Mouse (Mus musculus): Measurements from ENCODE around the gene Otud7a.

Gene Otud7a

DNA sequence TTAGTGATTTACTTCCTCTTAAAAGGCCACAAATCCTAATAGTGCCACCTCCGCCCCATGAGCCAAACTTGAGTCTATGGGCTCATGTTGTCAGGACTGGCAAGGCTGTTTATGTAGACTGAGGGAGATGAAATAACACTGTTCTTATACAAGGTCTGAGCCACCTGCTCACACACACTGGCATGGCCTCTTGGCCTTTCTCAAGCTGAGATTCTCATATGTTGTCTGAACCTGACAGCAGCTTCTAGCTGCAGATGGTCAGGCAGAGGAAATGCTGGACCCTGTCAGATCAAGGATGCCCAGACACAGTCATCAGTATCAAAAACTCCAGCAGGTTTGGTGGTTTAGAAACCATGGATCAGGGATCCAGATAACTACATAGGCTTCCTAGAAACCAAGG is 328.7 kb downstream of the Otud7a start:
- no peak for DNase-seq (ENCODE audit: low spot score in 2 of 2)

DNA sequence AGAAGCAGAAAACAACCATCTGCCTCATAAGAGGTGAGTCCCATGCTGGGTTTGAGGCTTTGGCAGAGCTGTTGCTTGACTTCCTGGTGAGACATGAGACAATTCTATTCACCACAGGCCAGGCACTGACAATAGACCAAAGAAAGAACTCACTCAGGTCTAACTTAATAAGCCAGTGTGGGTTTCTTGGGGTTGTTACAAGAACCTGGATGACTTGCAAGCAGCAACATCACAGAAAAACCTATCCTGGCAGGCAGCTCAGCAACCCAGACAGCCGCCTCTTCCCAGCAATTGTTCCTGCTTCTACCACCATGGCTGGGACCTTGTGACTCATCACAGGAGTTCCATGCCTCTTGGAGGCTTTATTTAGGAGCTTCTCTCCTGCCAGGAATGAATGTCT is 329.7 kb downstream of the Otud7a start:
- DNase-seq (ENCODE audit: low spot score in 2 of 2) = peak in 1 of 2 experiments; percentile 65

DNA sequence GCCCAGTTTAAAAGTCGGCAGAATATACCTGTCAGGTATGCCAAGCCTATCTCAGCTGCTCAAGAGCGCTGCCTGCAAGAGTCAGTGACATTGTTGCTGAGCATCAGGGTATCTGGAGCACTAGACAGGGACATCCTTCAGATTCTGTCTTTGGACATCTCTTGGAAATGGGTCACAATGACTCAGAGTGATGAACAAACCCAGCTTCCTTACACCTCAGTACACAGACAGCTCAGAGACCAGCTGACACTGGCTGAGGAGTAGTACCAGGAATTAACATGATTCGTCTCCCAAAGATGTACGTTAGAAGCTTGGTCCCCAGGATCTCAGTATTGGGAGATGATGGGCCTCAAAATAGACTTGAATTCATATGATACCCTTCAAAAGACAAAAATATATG is 332.8 kb downstream of the Otud7a start:
- DNase-seq (ENCODE audit: low spot score in 2 of 2) = no peak

DNA sequence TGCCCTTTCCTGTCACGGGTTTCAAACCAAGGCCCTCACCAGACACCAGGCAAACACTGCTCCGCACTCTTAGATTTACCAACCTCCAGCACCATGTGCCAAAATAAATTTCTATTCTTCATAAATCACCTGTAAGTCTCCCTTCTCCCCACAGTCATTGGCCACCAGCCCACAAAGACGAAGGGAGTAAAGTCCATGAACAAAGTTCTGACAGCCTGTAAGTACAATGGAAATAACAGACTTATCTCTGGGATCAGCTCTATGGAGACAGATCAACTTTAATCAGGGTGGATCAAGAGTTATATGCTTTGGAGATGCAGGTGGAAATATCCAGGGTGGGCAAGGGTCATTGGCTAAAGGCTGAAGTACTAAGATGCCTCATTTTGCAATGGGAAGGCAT is 336.3 kb downstream of the Otud7a start:
- no peak for DNase-seq (ENCODE audit: low spot score in 2 of 2)

DNA sequence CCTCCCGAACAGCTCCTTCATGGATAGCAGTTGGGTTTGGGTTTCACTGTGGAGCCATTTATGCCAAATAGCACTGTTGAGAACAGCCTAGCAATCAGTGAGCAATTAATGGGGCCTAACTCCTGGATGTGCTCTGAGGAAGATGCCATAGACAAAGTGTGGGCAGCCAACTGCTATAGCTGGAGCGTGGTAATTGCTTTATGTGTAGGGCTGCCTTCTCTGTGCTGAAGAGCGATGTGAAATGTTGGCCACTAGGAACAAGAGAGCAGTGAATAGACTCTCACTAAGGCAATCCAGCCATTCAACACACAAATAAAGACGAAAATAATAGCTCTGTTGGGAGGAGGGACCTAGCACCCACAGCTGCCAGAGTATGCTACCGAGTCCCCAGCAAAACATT is 345.2 kb downstream of the Otud7a start:
- DNase-seq (ENCODE audit: low spot score in 2 of 2) = no peak

DNA sequence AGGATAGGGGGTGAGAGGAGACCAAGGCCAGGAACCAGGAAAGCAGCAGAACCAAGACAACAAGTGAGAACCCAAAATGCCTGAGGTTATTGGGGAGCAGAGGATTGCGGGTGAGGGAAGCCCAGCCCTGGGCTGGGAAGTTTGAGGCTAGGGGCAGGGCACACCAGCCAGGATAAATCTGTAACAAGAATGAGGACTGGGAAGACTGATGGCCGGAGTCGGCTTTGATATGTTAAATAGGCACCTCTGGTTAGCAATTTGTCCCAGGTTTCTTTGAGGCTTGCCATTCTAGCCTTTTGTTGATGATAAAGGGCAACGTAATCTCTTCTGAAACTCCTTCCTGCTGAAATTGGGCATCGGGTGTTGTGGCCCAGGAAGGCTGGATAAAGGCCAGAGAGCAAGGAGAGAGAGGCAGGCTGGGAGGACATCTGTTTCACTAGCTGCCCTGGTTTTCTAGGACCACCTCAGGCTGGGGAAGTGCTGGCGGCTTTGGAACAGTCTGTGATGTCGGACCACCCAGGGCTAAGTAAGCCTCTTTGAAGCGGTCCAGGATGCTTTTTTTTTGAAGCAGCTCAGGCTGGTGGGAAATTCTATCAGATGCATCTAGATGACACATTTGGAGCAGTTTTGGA is 351.6 kb downstream of the Otud7a start:
- no peak for DNase-seq (ENCODE audit: low spot score in 2 of 2)

DNA sequence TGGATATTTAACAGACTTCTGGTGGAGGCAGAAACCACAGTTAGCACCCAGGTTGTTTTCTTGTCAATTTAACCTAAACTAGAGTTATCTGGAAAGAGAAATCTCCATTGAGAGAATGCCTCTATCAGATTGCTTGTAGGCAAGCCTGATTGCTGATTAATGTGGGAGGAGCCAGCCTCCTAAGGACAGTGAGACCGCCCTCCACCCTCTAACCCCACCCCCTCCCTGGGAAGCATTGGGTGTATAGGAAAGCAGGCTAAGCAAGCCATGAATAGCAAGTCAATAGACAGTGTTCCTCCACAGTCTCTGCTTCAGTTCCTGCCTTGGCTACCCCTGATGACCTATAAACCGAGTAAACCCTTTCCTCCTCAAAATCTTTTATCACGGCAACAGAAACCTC is 353.9 kb downstream of the Otud7a start:
- DNase-seq (ENCODE audit: low spot score in 2 of 2) = no peak

DNA sequence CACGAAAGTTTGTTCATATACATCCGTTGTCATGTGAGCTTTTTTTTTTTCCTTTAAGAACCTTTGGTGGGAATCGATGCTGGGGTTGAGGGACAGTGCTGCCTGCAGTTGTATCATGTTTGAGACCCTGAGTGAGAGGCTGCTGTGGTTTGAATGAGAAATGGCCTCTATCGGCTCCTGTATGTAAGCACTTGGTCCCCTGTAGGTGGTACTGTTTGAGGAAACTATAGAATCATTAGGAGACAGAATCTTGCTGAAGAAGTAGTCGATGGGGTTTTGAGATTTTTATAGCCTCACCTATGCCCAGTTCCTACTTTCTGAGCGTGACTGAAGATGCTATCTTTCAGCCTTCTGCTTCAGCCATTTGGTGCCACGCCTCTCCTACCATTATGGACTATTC is 354.8 kb downstream of the Otud7a start:
- DNase-seq (ENCODE audit: low spot score in 2 of 2) = no peak

DNA sequence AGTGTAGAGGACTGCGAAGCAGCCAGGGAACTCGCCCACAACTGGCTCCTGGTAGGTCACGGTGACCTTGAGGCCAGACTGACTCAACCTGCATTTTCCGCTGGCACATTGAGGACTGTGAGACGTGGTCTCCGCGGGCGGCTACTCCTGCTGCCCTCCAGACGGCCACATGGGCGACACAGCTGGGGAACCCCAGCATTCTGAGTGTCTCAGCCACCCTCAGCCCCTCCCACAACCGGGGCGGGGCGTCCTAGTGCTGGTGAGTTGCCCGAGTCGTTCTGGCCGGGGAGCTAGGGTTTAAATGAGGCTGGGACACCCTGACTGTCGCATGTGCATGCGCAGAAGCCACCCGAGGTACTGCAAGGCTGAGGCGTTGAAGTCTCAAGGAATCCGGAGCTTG is 358.2 kb downstream of the Otud7a start:
- no peak for DNase-seq (ENCODE audit: low spot score in 2 of 2)
